Mouse (Mus musculus) cerebellum, postnatal 25 days (tissue): Measurements from ENCODE around the gene Gm11541.
"Not testable (repeated sequence)": the region's sequence is repeated elsewhere in the genome, so short reads cannot be mapped to it uniquely, and the experiment has no call there.

Source experiments
- DNase-seq, 2 experiments: peaks; one replicate each; pipeline ENCODE4 v3.0.0; 2021; ENCODE audit warnings: mixed read lengths in 2 of 2

The Gm11541 gene

GRCm38 (mm10) chr11:94695508-94695907 lies 8.8 kb downstream of the Gm11541 start:
- no peak for DNase-seq

- DNase-seq, result not testable (repeated sequence)
Measured at GRCm38 (mm10) chr11:94692502-94692901, 11.8 kb downstream of the Gm11541 start.

- no peak for DNase-seq
Measured at GRCm38 (mm10) chr11:94687178-94687577, 17.1 kb downstream of the Gm11541 start.

- DNase-seq, result no peak
Measured at GRCm38 (mm10) chr11:94682427-94682826, 21.9 kb downstream of the Gm11541 start.

- no peak for DNase-seq
Measured at GRCm38 (mm10) chr11:94681640-94682039, 22.7 kb downstream of the Gm11541 start.

- DNase-seq, result no peak
Measured at GRCm38 (mm10) chr11:94680639-94681038, 23.7 kb downstream of the Gm11541 start.

- DNase-seq, result no peak
Measured at GRCm38 (mm10) chr11:94677607-94678145, 26.6 kb downstream of the Gm11541 start.

GRCm38 (mm10) chr11:94676754-94677606 lies 27.3 kb downstream of the Gm11541 start, which contains the start of gene Xylt2:
Gene Xylt2 (minus strand): TSS chr11:94677515.
- peak; percentile 90 to 94 for DNase-seq

- no peak for DNase-seq
Measured at GRCm38 (mm10) chr11:94676308-94676707, 28.0 kb downstream of the Gm11541 start.

GRCm38 (mm10) chr11:94675446-94675845 lies 28.9 kb downstream of the Gm11541 start:
- peak; percentile 43 to 62 for DNase-seq

GRCm38 (mm10) chr11:94674984-94675383 lies 29.3 kb downstream of the Gm11541 start:
- no peak for DNase-seq

- no peak for DNase-seq
Measured at GRCm38 (mm10) chr11:94665281-94665680, 39.0 kb downstream of the Gm11541 start.

GRCm38 (mm10) chr11:94661344-94661743 lies 43.0 kb downstream of the Gm11541 start:
- DNase-seq, result no peak

GRCm38 (mm10) chr11:94653663-94654436 lies 50.4 kb downstream of the Gm11541 start, which contains the start of the genes Mrpl27 and Eme1:
Gene Mrpl27 (plus strand): TSS chr11:94653767.
Gene Eme1 (minus strand): TSS chr11:94653964.
- peak; percentile 89 to 90 for DNase-seq

GRCm38 (mm10) chr11:94652973-94653372 lies 51.3 kb downstream of the Gm11541 start:
- DNase-seq, result no peak

- DNase-seq, result not testable (repeated sequence)
Measured at GRCm38 (mm10) chr11:94651241-94651640, 53.1 kb downstream of the Gm11541 start.

- no peak for DNase-seq
Measured at GRCm38 (mm10) chr11:94646457-94646856, 57.8 kb downstream of the Gm11541 start.
